Mouse (Mus musculus): ENCODE data around the gene Gpr155.

DNA sequence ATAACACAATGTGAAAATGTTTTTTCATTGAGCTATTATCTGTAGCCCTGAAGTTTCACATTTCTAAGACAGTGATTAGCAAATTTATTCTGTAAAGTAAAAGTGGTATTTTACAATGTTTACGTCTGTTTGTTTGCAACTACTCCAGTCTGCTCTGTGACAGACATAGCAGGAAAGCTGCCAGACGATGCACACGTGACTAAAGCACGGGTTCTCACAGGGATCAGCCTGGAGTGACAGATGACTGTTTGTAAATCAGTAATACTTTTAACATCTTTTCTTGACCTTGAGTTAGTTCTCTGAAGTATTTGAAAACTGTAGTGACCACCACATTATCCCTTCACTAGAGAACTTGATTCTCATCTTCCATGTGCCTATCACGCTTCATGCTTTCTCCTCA is 81.9 kb downstream of the Gpr155 start:
- TF ChIP-seq CTCF (IDR thresholded peaks at IDR 0.05; ENCODE audit: low read depth, low read length) = no peak
- no peak for TF ChIP-seq POLR2A (IDR thresholded peaks at IDR 0.05; ENCODE audit: insufficient read depth, low read length)

All from ES-Bruce4 (cell line).